Mouse (Mus musculus): ENCODE measurements around the gene Atf5. TPM values are rescaled to one million over a fixed set of nuclear protein-coding genes. Genes with fewer than 3 reads are reported as not detected.
A peak's percentile ranks its signal among the peaks of the same experiment; 100 is the strongest.

Atf5 gene
- 10 to 100 TPM; 55.1 to 71.1 (median 64.7) TPM for total RNA-seq (2022)

GRCm38 (mm10) chr7:44816470-44817021 is at the start of gene Atf5:
Atf5 (minus strand) TSS chr7:44816658.
- peak; percentile 46 for DNase-seq (ENCODE audit: low spot score)

DNA sequence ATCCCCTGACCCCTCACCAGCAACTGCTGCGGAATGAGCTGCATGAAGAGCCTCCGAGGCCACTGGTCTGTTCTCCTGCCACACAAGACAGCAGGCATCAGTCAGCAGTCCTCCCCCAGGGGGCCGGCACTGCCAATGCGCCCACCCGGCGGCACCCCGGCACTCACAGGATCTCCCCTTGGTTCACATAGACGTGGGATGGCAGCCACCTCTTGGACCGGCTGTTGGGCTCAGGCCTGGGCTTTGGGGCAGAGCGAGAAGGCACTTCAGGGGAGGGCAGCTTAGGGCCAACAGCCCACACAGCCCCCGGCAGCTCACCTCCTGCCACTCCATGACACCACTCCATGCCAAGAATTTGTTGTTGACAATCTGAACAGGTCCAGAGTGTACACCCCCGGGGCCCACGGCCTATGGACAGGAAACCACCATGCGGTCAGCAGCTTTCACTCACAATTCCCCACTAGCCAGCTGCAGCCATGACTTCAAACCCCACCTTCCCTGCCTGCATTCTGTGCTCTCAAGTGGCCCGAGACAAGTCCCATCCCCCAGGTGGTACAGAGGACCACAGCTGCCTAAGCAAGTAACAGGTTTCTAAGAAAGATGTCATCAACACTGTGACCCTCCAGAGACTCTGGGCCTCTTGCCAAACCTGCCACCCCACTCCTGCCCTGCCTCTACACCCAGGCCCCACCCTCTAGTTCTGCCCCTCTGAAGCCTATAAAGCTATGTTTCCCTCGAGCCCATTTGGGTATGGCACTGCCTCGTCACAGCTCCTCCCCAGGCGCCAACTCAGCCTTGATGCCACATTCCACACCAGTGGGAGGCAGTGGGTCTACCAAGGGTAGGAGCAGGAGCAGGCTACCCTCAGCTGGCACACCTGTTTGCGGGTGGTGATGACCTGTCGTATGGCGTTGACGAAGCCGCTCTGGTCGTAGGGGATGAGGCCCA is 48.4 kb upstream of the Atf5 start:
- DNase-seq (ENCODE audit: low spot score) = no peak

DNA sequence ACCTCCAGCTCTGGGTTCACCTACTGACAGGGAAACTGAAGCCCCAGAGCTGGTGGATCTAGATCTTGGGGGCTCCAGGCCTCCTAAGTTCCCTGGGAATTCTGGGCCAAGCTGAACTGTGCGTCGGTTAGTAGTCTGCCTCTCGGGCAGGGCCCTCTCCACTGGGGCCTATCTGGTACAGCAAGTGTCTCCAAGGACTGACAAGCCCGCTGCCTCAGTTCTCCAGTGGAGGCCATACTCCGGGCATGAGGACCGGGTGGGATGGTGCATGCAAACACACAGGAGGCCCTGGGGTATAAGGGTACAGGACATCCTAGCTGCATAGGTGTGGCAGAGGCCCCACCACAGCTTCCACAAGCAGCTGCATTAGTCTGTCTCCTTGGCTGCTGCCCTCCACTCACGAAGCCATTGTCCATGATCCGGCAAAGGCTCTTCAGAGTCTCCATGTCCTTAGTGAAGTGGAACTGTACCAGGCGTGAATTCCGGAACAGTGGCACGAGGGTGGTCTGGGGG is 47.6 kb upstream of the Atf5 start:
- DNase-seq (ENCODE audit: low spot score) = no peak

DNA sequence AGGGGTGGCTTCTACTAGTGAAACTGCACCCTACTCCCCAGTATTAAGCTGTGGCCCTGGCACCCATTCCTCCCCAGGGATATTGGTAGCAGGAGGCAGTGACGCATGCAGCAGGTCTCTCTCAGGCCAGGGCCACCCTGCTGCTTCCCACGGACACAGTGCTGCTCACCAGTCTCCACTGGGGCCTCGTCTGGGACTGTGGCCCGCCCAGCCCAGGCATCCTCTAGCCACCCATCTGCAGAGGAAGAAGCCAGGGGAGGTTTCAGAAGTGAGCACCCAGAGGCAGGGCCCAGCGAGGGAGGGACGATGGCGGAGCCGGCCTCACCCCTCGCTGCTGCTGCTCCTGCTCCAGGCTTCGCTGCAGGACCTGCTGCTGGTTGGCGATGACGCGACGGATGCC is 46.8 kb upstream of the Atf5 start:
- no peak for DNase-seq (ENCODE audit: low spot score)

- no peak for DNase-seq (ENCODE audit: low spot score)
Observed at GRCm38 (mm10) chr7:44862434-44862833, 46.0 kb upstream of the Atf5 start.

DNA sequence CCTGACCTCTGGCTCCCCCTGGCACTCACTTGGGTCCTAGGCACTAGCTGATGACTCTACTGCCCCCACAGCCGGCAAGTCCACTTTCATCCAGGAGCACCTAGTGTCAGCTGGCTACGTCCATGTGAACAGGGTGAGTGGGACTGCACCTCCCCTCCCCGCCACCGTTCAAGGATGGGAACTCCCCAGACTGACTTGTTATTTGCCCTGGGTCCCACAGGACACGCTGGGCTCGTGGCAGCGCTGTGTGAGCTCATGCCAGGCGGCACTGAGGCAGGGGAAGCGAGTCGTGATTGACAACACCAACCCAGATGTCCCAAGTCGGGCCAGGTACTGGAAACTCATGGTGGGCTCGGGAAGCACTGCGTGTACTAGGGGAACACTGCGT is 45.0 kb upstream of the Atf5 start:
- no peak for DNase-seq (ENCODE audit: low spot score)

GRCm38 (mm10) chr7:44860576-44861428 is 44.3 kb upstream of the Atf5 start:
- no peak for DNase-seq (ENCODE audit: low spot score)

GRCm38 (mm10) chr7:44859896-44860295 is 43.4 kb upstream of the Atf5 start:
- DNase-seq (ENCODE audit: low spot score) = no peak

GRCm38 (mm10) chr7:44857905-44858304 is 41.4 kb upstream of the Atf5 start:
- DNase-seq (ENCODE audit: low spot score) = no peak

DNA sequence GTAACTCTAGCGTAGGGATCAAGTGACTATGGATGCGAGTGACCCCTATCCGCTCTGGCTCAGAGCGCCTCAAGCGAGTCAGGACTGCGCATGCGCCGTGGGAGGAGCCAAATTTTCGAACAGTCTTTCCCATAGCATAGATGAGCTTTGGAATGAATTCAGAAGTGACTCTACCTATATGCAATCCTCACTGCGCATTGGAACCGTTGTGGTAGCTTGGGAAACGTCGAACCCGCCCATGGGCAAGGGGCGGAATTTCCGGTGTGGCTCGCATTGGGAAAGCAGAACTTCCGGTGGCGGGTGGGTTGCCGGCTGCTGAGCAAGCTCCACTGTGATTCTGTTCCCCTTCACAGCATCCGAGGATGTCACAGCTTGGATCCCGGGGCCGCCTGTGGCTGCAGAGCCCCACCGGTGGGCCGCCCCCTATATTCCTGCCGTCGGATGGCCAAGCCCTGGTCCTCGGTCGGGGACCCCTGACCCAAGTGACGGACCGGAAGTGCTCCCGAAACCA is 40.6 kb upstream of the Atf5 start, which contains the start of gene Pnkp:
Gene Pnkp (plus strand): TSS at position 98 of the 511 bp plus-strand sequence.
- DNase-seq (ENCODE audit: low spot score) = peak; percentile 85

DNA sequence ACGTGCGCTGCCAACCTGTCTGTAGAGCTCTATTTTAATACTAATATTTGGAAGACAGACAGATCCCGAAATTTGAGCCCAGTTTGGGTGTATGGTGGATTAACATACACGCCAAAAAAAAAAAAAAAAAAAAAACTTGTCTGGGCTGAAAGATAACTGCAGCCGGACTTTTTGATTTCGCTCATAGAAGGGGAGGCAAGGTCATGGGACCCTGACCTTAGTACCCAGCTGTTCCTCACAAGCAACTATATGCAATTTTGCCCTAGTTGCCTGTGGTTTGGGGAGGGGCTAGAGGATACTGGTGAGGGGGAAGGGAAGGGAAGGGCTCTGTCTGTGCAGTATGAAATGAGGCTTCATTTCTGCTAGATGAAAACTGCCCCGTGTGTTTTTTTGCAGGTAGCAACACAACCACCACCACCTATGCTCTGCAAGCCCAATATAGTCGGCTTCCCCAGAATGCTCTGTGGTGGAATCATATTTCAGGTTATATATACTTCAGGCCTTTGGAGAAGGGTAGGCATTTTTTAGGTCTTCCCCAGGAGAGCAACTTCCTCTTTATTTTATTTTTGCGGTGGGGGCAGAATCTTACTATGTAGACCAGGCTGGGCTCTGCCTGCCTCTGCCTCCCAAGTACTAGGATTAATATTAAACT is 39.9 kb upstream of the Atf5 start:
- DNase-seq (ENCODE audit: low spot score) = no peak

- no peak for DNase-seq (ENCODE audit: low spot score)
Observed at GRCm38 (mm10) chr7:44855036-44855435, 38.6 kb upstream of the Atf5 start.

DNA sequence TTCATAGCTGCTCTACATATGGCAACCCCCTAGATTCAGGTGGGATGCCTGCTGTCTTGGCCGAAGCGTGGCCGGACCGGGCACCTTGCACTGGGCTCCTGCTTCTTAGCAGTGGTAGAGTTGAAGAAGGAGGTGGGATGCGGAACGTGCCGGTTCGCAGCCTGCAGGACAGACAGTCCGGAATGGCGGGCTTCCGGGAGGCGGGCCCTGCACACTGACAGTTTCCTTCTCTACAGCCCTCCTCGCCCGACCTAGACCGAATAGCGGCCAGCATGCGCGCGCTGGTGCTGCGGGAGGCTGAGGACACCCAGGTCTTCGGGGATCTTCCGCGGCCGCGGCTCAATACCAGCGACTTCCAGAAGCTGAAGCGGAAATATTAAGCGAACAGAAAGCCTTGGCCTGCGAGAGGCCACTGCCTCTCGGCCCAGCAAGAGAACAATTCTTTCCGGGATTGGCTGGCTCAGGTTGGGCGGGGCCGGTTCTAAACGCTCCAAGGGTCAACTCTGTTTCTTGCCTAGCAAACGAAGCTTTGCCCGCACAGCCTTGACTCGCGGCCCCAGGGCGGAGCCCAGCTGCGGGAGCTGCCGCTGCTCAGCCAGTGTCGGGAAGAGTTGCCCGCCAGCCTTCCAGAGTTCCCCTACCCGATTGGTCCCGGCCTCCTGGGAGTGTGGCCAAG is 38.0 kb upstream of the Atf5 start:
- peak; percentile 89 for DNase-seq (ENCODE audit: low spot score)

- DNase-seq (ENCODE audit: low spot score) = no peak
Observed at GRCm38 (mm10) chr7:44853596-44854355, 37.3 kb upstream of the Atf5 start.

DNA sequence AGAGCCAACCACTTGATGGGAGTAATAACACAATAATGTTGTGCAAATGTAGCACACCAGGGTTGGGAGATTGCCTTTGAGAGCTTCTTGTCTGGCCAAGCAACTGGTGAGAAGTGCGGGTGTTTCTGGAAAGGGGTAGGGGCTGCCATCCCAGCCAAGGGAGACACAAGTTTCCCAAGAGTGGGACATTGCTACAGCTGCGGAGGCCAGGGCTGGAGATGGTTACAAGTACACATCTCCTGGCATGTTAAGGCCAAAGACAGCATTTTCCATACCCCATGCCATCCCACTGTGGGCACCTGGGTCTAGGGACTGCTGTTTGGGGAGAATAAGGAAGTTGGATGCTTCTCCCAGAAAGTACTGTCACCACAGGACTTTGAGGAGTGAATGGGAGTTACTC is 36.6 kb upstream of the Atf5 start:
- no peak for DNase-seq (ENCODE audit: low spot score)

- no peak for DNase-seq (ENCODE audit: low spot score)
Observed at GRCm38 (mm10) chr7:44852259-44853027, 36.0 kb upstream of the Atf5 start.

GRCm38 (mm10) chr7:44851625-44852234 is 35.3 kb upstream of the Atf5 start:
- DNase-seq (ENCODE audit: low spot score) = no peak

GRCm38 (mm10) chr7:44850789-44851624 is 34.5 kb upstream of the Atf5 start:
- DNase-seq (ENCODE audit: low spot score) = no peak
